ENCODE assay signal across 26 mouse cellular contexts in the genomic region with DNA sequence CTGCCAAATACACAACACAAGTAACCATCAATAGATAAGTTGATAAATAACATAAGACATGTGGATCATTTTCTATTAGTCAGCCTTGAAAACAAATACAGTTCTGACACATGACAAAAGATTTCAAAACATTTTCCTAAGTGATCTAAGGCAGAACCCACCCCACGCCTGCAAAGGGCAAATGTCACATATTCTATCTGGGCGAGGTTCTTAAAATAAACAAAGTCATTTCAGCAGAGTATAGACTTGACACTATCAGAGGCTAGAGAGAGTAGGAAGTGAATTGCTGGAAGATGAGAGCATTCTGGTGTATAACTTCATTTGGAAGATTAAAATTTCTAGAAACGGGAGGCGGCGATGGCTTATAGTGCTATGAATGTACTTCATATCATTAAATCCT. TPM values are rescaled to one million over a fixed set of nuclear protein-coding genes. Genes with fewer than 3 reads are reported as not detected.
"Had no signal": no experiment of that assay in that cellular context is flagged by ENCODE, and none has a peak within 500 bp of the region (broad histone marks: within the 10 kb centered on the region; RNA-seq: fewer than 3 reads in every experiment).

No protein-coding gene starts in this region.

- ATAC-seq: liver, embryonic 12.5 days had no signal

- DNase-seq: kidney, adult 2 months; kidney, postnatal 25 days; layer of hippocampus, adult 9-11 months; liver; lung, adult 2 months; lung, postnatal 10 days; lung, postnatal 4 days; midbrain, embryonic 14.5 days; retina, postnatal 1 day; right cerebral cortex, postnatal 25 days; thymus, adult 2 months; thymus, postnatal 14 days; thymus, postnatal 4 days had no signal

- H3K27me3 ChIP-seq: limb, embryonic 13.5 days; liver, embryonic 12.5 days; liver, embryonic 15.5 days; neural tube, embryonic 13.5 days had no signal

- H3K27ac ChIP-seq: kidney, postnatal 0 days; layer of hippocampus, adult 2 months; limb, embryonic 10.5 days; limb, embryonic 13.5 days; liver, embryonic 12.5 days; liver, embryonic 15.5 days; neural tube, embryonic 13.5 days; stomach, postnatal 0 days had no signal

- H3K9me3 ChIP-seq: limb, embryonic 10.5 days; limb, embryonic 13.5 days; liver, embryonic 12.5 days; liver, embryonic 15.5 days; neural tube, embryonic 13.5 days had no signal

- H3K4me3 ChIP-seq: layer of hippocampus, adult 2 months; limb, embryonic 10.5 days; limb, embryonic 13.5 days; liver, embryonic 12.5 days; liver, embryonic 15.5 days; neural tube, embryonic 13.5 days had no signal

- H3K9ac ChIP-seq: limb, embryonic 13.5 days; liver, embryonic 12.5 days; liver, embryonic 15.5 days; neural tube, embryonic 13.5 days had no signal

- H3K36me3 ChIP-seq: limb, embryonic 10.5 days; limb, embryonic 13.5 days; liver, embryonic 12.5 days; liver, embryonic 15.5 days; neural tube, embryonic 13.5 days had no signal

- H3K4me1 ChIP-seq: limb, embryonic 10.5 days; limb, embryonic 13.5 days; liver, embryonic 12.5 days; liver, embryonic 15.5 days had no signal

- H3K4me2 ChIP-seq: limb, embryonic 13.5 days; liver, embryonic 12.5 days; liver, embryonic 15.5 days; midbrain, embryonic 11.5 days; neural tube, embryonic 13.5 days had no signal

RNA-seq across cellular contexts. Expression of a gene that starts 10.7 kb away (rescaled TPM):
- polyA plus RNA-seq: intestine, embryonic 14.5 days; limb, embryonic 10.5 days; limb, embryonic 13.5 days; lung, adult 2 months; midbrain, embryonic 11.5 days; midbrain, embryonic 14.5 days; neural tube, embryonic 13.5 days; spleen, adult 2 months; stomach, embryonic 14.5 days had no signal

RNA-seq across cellular contexts. Expression of a gene that starts 25.8 kb away (rescaled TPM):
- polyA plus RNA-seq: intestine, embryonic 14.5 days; kidney, adult 2 months; kidney, embryonic 14.5 days; kidney, postnatal 0 days; limb, embryonic 10.5 days; limb, embryonic 13.5 days; liver, embryonic 12.5 days; liver, embryonic 15.5 days; lung, adult 2 months; midbrain, embryonic 11.5 days; midbrain, embryonic 14.5 days; neural tube, embryonic 13.5 days; spleen, adult 2 months; stomach, embryonic 14.5 days; stomach, postnatal 0 days; thymus, adult 2 months had no signal
